Mouse (Mus musculus) C2C12 (cell line): ENCODE data around the gene Disp2.

Source experiments
- CEBPB ChIP-seq: IDR thresholded peaks from one replicate; pipeline ENCODE4 v1.6.1; 2011; ENCODE audit warnings: low read depth, mild to moderate bottlenecking, control low read depth, moderate library complexity
- MYOD1 ChIP-seq: IDR thresholded peaks from one replicate; pipeline ENCODE4 v1.6.1; 2011; ENCODE audit warnings: low read depth; ENCODE audit not compliant: control insufficient read depth, insufficient read length

- TF ChIP-seq MYOD1 (no peak), CEBPB (no peak)
Observed at GRCm38 (mm10) chr2:118829096-118829495, 49.6 kb downstream of the Disp2 start.
